Mouse (Mus musculus) CD4-positive, CD25-positive, alpha-beta regulatory T cell, adult 2 months (primary cell): ENCODE measurements around the gene Snrpa.
A peak's percentile ranks its signal among the peaks of the same experiment; 100 is the strongest.

Experiments used
- DNase-seq: peaks from one replicate; pipeline ENCODE4 v3.0.0-alpha.2; 2012; ENCODE audit warnings: low read depth, low spot score

Gene Snrpa

GRCm38 (mm10) chr7:27198779-27199178, 2.7 kb upstream of the Snrpa start:
- DNase-seq: no peak

DNA sequence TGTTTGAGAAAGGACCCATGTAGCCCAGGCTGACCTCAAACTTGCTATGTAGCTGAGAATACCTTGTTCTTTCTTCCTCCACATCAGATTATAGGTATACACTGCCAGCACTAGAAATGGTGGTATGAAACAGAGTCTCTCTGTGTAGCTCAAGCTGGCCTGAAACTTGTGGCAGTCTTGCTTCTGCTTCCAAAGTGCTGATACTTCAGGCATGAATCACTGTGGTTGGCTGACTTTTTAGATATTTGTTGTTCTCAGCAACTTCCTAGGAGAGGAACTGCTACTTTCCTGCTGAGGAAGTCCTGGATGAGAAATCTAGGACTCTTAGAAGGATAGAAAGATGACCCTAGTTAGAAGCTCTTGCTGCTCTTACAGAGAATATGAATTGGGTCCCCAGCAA, 2.3 kb upstream of the Snrpa start:
- no peak for DNase-seq

- no peak for DNase-seq
Observed at GRCm38 (mm10) chr7:27197634-27198033, 1.6 kb upstream of the Snrpa start.

DNA sequence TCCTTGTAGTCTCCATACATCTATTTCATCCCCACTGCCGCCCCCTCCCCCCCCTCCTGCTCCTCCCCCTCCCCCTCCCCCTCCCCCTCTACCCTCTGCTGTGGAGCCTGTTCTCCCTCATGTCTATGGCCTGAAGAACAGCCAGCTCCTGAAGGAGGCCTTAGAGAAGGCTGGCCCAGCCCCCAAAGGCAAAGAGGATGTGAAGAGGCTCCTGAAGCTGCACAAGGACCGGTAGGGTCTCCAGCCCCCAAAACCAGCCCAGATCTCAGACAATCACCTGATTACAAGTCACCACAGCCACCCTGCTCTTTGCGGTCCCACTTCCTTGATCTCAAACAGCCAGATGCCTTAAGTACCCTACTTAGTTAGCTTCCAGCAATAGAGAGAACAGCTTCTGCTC, 1.1 kb upstream of the Snrpa start:
- DNase-seq: peak; percentile 12

DNA sequence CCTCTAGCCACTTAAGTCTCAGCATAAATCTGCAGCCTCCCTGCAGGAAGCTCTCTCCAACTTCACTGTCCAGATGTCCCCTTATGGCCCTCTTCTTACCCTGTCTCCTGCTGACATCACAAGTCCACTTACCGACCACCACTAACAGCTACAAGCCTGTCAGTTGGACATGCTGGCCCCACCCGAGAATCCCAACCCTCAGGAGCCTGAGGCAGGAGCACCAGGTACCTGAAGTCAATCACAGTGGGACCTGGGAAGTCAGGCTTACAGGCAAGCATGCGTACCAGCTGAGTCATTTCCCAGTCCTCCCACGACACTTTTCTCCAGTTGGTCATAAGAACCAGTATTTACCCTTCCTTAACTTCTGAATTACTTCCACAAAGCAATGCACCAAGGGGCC, 2.3 kb downstream of the Snrpa start:
- no peak for DNase-seq

GRCm38 (mm10) chr7:27192434-27192833, 3.6 kb downstream of the Snrpa start:
- DNase-seq: no peak

DNA sequence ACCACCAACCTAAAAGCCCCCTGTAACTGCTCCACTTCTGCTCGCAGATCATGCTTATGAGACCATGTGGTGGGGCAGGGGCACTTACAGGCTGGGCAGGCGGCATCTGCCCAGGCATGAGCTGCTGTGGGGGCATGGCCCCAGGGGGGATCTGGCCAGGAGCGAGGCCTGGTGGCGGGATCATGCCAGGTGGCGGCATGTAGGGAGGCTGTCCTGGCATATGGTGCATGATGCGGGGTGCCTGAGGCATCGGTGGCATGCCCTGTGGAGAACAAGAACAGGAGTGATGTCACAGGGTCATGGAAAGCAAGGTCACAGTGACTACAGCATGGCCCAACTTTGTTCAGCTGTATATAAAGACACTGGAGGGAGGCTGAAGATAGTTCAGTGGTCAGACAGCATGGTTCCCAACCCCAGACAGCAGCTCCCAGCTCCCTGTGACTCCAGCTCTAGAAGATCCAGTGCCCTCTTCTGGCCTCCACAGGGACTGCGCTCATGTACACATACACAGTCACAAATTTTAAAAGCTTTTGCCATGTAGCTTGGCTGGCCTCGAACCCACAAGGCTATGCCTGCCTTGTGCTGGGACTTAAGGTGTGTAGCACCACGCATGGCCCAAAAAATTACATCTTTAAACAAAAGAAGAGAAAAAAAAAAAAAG, 6.7 kb downstream of the Snrpa start:
- DNase-seq: peak; percentile 31

DNA sequence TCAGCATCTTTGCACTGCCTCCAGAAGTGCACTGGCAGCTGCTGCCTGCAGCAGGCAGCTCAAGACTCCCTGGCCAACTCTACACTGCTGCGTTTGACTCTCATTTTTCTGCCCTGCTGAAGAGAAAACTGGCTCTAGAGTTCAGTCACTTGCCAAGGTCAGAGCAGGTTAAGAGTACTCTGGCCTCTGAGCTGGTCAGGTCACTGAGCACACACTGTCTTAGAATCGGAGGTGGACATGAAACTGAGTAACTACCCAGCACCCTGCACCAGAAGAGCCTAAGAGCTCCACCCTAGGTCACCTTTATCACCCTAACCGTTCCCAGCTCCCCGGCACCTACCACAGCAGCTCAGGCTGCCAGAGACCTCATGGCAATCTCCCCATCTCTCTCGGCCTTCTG, 10.1 kb downstream of the Snrpa start:
- no peak for DNase-seq

- peak; percentile 76 for DNase-seq
Observed at GRCm38 (mm10) chr7:27184964-27185363, 11.1 kb downstream of the Snrpa start.

GRCm38 (mm10) chr7:27182498-27182897, 13.6 kb downstream of the Snrpa start:
- no peak for DNase-seq

DNA sequence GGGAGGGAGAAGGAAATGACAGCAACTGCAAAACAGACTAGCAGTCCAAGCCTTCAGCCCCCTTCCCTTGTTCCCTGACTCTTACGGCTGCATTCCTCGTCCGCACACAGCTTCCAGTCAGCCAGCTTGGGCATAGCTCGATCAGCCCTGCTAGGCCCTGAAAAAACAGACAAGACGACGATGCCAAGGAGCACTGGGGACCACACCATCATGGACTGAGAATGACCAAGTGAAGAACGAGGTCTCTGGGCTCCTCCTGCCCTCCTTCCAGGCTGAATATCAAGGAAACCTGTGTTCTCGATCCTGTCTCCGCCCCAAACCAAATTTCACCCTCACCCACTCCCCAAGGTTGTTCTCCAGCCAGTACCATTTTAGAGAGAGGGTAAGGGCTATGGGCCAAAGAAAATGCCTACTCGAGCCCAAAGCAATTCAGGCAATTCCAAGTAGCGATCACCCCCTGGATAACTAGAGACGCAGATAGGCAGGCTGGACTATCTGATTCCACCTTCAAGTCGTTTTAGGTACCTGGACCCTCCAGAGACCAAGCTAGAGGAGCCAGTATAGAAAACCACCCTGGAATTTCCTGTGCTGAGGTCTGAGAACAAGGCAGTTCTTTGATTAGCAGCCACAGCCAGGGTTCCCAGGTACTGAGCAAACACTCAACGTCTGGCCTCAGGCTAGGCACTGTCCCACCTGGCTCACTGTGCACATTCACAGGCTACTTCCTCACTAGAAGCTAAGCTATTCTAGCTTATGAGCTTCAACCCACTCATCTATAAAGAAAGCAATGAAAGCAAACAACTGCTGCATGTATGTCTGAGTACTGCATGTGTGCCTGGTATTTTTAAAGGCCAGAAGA, 15.0 kb downstream of the Snrpa start, which contains the start of the genes Gm21983 and Mia:
Gene Gm21983 (minus strand): TSS at position 250 of the 859 bp plus-strand sequence.
Gene Mia (minus strand): TSS at position 321 of the 859 bp plus-strand sequence.
- no peak for DNase-seq

DNA sequence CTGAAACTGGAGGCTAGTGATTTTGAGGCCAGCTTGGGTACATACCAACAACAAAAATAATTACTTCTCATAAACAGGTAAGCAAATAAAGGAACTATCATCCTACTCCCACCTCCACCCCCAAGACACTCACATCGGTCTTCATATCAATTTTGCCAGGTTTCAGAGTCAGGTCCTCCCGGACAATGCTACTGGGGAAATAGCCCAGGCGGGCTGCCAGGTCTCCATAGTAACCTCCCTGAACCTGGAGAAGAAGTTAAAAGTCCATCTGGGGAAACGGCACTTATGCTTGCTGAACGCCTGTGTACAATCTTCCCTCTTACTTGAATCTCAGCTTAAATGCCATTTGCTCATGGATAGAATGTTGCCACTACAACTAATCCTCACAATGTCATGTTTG, 16.0 kb downstream of the Snrpa start:
- no peak for DNase-seq

GRCm38 (mm10) chr7:27179217-27179918, 16.7 kb downstream of the Snrpa start:
- peak; percentile 23 for DNase-seq

DNA sequence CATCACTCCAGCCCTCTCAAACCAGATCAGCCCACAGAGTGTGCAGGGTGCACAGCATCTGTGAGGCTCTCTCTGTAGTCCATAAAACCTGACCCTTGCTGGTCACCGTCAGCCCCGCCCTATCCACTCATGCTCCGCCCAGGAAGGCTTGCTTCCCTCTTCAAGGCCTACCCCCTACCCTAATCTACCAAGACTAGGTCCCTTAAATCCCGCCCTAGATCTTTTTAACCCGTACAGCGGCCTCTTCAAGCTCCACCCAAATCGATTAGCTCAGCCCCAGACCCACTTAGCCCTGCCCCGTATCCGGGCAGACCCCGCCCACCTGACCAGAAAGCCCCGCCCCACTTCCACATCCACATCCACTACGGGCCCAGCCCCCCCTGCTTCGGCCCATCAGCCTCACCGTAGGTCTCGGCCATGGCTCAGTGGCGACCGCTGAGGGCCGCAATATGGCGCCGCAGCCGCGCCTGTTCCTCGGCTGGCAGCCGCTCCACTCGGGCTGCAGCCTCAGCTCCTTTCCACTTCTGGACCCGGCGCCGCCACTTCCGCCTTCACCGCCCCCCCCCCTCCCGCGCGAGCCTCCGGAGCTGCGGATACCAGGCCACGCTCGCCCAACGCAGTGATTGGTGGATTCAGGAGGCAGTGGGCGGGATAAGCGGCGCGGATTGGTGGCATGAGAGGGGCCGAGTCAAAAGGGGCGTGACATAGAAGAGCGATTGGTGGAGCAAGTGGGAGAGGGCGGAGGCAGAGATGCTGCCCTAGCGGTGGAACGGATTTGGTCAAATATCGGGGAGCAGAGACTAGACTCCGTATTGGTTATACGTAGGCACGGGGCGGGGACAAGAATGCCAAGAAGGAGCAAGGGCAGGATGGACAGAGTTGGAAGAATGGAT, 17.5 kb downstream of the Snrpa start, which contains the start of gene Rab4b:
Gene Rab4b (minus strand): TSS at position 573 of the 893 bp plus-strand sequence.
- DNase-seq: peak; percentile 100

GRCm38 (mm10) chr7:27177942-27178323, 18.1 kb downstream of the Snrpa start:
- no peak for DNase-seq

GRCm38 (mm10) chr7:27174896-27175295, 21.2 kb downstream of the Snrpa start:
- DNase-seq: no peak

- DNase-seq: no peak
Observed at GRCm38 (mm10) chr7:27174496-27174895, 21.6 kb downstream of the Snrpa start.

DNA sequence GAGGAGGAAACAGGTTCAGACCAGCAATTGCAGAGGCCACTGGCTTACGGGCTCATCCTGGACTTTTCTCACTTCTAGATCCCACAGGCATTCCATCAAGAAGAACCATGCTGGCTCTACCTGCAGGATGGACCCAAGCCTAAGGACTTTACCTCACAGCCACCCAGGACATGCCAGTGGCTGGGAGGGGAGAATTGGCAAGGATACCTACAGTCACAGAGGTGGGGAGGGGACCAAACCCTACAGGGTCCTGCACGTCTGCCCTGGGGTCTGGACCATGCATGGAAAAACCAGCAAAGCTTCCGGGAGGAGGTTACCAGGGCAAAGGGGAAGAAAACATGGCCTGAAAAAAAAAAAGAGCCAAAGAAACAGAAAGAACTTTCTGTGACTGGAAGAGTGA, 25.1 kb downstream of the Snrpa start:
- no peak for DNase-seq

GRCm38 (mm10) chr7:27168371-27168770, 27.7 kb downstream of the Snrpa start:
- no peak for DNase-seq

- DNase-seq: peak; percentile 27
Observed at GRCm38 (mm10) chr7:27167475-27168094, 28.5 kb downstream of the Snrpa start.
